In the genomic region with DNA sequence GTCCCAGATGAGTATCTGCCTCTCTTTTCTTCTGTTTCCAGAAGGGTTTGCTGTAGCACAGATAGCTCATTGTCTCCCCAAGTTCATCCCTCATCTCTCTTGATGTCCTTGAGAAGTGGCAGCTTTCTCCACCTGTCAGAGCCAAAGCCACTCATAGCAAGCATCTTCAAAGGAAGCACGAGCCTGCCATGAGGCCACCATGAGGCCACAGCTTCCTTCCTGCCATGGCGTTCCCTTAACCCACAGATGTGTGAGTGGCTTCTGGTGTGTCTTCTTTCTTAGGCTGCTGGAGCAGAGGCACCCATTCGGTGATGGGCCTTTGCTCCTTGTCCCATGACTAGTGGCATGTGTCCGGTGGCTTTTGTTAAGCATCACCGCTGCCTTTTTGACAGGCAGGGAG, we compare ENCODE assay signal across 19 mouse cellular contexts.
DNase-seq lines count a peak whose midpoint lies in the region; ATAC-seq and TF ChIP-seq lines count a peak whose summit lies in the region.
"Had no signal": no experiment of that assay in that cellular context is flagged by ENCODE, and none has a peak within 500 bp of the region (broad histone marks: within the 10 kb centered on the region; RNA-seq: fewer than 3 reads in every experiment).

No protein-coding gene starts in this region.

- 82% methylated on average over 5 of the region's 5 CpGs for WGBS in limb, embryonic 14.5 days

- DNase-seq in 416B (ENCODE audit: low read depth): peak; percentile 1
- peak; percentile 8 for DNase-seq in CD4-positive helper T cell, adult 2 months (ENCODE audit: low read depth, low spot score)
- no peak for DNase-seq in limb, embryonic 14.5 days (ENCODE audit: low spot score)
- peak; percentile 49 to 56 for DNase-seq in thymus, postnatal 10 days (ENCODE audit: low spot score in 2 of 2)
- DNase-seq in kidney, postnatal 4 days: no peak
- no peak for DNase-seq in right cerebral cortex, postnatal 36 days (ENCODE audit: low spot score in 2 of 2)
- DNase-seq: cerebellum, adult 11-12 months; embryo, embryonic 11 days; gastrocnemius, postnatal 25 days; heart, adult 2 months; kidney, adult 18-20 months; lung, postnatal 4 days had no signal

- H3K27me3 ChIP-seq in limb, embryonic 14.5 days (ENCODE audit: control insufficient read depth, insufficient read depth, low read length): no peaks in the 10 kb centered on the region
- H3K27me3 ChIP-seq: heart, embryonic 13.5 days; hindbrain, embryonic 13.5 days had no signal

- H3K9ac ChIP-seq in limb, embryonic 14.5 days (ENCODE audit: low read depth, low read length, severe bottlenecking): no peak overlapping the region
- H3K9ac ChIP-seq: heart, embryonic 13.5 days; hindbrain, embryonic 13.5 days had no signal

- no peak overlapping the region for H3K4me3 ChIP-seq in limb, embryonic 14.5 days (replicated peaks; ENCODE audit: low read length)
- H3K4me3 ChIP-seq: heart, adult 2 months; heart, embryonic 13.5 days; hindbrain, embryonic 13.5 days had no signal

- no peaks in the 10 kb centered on the region for H3K9me3 ChIP-seq in limb, embryonic 14.5 days (ENCODE audit: control insufficient read depth, low read length)

- H3K36me3 ChIP-seq in limb, embryonic 14.5 days (ENCODE audit: control insufficient read depth, insufficient read depth, low read length): no peaks in the 10 kb centered on the region
- H3K36me3 ChIP-seq: heart, embryonic 13.5 days; hindbrain, embryonic 13.5 days had no signal

- no peak for ATAC-seq in limb, embryonic 14.5 days (ENCODE audit: low FRiP score, low read depth)
- ATAC-seq in megakaryocyte progenitor cell, adult 5-6 weeks (replicated peaks; ENCODE audit: poor library complexity): no peak; the same call in 1 of the 2 replicates
- ATAC-seq: forebrain, embryonic 16.5 days; inflammation-experienced regulatory T-cells, adult 6 months had no signal

- TF ChIP-seq POLR2A in limb, embryonic 14.5 days (IDR thresholded peaks at IDR 0.05; ENCODE audit: borderline replicate concordance, extremely low read depth, insufficient read depth, insufficient read length): no peak

- no peak overlapping the region for H3K4me2 ChIP-seq in limb, embryonic 14.5 days (replicated peaks; ENCODE audit: low read depth, low read length, severe bottlenecking)
- H3K4me2 ChIP-seq: heart, embryonic 13.5 days; hindbrain, embryonic 13.5 days; midbrain, embryonic 11.5 days had no signal

- peaks cover 29% of the 10 kb centered on the region for H3K4me1 ChIP-seq in limb, embryonic 14.5 days (ENCODE audit: control insufficient read depth, insufficient read depth, low read length)

- 0 out of 2 replicates have a peak overlapping the region, but pooled peaks have one; percentile 40 for H3K27ac ChIP-seq in limb, embryonic 14.5 days (replicated peaks; ENCODE audit: low read depth, low read length)
- H3K27ac ChIP-seq: heart, adult 2 months; heart, embryonic 13.5 days; hindbrain, embryonic 13.5 days; kidney, postnatal 0 days had no signal

Comparison
In these comparisons a context has a peak if more than half of its experiments do, and no peak if none do; other contexts are left out.
1. DNase-seq: peak in 416B (single experiment), CD4-positive helper T cell, adult 2 months (single experiment) and thymus, postnatal 10 days (2 of 2); none in limb, embryonic 14.5 days (single experiment), kidney, postnatal 4 days (0 of 2) and right cerebral cortex, postnatal 36 days (0 of 2).